Mouse (Mus musculus): ENCODE results near the gene Ttyh2. TPM values are rescaled to one million over a fixed set of nuclear protein-coding genes. Genes with fewer than 3 reads are reported as not detected.
A peak's percentile ranks its signal among the peaks of the same experiment; 100 is the strongest.
"Not testable (repeated sequence)": the region's sequence is repeated elsewhere in the genome, so short reads cannot be mapped to it uniquely, and the experiment has no call there.

The Ttyh2 gene
- polyA plus RNA-seq, 2 experiments from 2014 or later, result 2.4 to 3.3 TPM

DNA sequence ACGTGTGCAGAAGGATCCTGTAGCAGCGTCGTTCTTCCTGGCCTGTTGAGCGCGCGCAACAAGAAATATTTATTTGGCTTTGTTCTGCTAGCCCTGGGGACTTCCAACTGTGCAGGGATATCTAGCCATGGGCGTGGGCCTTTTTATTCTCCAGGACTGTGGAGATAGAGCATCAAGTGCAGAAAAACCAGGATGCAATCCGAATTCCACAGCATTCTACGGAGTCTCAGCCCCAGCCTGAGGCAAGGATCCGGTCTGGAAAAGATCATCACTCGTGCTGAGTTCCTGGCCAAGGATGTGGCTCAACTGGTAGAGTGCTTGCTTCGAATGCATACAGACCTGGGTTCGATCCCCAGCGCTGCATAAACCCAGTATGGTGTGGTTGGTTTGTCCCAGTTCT lies 13.1 kb upstream of the Ttyh2 start:
- no peak for ATAC-seq

DNA sequence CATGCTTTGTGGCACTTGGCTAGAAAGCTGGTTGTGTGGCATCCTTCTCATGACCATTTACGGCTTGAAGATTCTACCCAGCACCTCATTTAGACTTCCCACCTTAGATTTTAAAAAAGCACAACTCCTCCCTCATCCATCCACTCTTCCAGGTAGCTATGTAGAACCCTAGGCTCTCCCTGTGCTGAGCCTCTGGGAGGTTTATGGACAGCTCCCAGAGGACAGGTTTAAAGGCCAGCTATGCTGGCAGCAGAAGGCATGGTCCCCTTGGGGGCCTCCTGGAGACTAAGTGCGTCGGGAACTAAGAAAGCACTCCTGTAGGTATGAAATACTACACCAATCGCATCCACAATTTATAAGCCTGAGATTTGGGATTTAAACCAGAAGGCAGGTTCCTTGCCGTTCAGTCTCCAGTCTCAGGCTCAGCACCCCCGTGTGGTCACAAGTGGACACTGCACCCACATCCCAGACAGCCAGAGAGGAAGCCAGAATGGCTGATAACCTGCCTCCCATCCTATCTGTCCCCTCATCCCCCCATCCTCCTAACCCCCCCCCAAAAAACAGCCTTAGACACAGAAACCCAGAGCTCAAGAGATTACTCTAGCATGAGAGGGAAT lies 12.4 kb upstream of the Ttyh2 start:
- no peak for ATAC-seq

- ATAC-seq, result no peak
Observed at GRCm38 (mm10) chr11:114664164-114664563, 11.1 kb upstream of the Ttyh2 start.

DNA sequence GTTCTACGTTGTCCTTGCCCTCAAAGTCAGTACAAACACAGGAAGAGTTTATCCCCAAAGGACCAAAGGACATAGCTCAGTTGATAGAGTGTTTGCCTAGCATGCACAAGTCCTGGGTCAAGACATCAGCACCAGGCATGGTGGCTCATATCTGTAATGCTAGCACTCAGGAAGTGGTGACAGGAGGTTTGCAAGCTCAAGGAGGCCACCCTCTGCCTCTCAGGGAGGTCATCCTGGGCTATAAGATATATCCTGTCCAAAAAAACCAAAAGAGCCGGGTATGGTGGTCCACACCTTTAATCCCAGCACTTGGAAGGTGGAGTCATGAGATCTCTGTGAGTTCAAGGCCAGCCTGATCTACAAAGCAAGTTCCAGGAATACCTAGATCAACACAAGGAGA lies 9.8 kb upstream of the Ttyh2 start:
- ATAC-seq, result no peak

DNA sequence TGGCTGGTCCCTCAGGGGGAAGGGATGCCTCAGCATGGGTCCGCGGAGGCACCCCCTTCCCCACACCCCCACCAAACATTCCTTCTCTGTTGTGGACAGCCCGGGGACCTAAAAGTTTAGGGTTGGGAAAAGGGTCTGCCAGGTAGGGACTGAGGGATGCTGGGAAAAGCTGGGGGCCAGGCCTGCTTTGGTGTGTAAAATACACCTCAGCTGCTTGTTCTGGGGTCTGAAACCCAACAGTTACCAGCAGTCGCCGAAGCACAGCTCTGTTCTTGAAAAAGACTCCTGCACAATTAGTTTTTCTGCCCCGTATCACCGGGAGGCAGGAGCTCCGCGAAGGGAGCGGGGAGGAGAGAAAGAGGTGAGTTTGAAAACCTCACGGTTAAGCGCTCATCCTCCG lies 8.4 kb upstream of the Ttyh2 start:
- no peak for ATAC-seq

DNA sequence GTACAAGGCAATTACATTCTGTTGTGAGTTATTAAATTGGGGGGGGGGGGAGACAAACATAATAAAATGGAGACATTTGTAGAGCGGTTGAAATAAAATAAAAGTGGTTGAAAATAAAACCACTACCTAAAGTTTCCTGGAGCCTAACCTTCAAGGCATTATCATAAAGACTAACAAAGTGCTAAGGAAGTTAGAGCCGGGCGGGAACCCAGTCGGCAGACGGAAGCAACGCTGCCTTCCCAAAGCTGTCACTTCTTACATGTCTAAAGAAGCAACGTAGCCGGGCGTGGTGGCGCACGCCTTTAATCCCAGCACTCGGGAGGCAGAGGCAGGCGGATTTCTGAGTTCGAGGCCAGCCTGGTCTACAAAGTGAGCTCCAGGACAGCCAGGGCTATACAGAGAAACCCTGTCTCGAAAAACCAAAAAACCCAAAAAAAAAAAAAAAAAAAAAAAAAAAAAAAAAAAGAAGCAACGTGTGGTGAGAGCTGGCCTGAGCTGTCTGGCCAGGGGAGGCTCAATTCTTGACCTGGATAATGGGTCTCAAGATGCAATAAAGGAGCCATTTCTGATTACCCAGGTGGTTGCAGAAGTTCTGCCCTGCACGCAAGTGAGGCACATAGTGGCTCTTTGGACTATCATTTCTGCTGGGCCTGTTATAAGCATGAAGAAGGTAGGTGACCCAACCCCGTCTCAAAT lies 7.8 kb upstream of the Ttyh2 start:
- ATAC-seq, result no peak

DNA sequence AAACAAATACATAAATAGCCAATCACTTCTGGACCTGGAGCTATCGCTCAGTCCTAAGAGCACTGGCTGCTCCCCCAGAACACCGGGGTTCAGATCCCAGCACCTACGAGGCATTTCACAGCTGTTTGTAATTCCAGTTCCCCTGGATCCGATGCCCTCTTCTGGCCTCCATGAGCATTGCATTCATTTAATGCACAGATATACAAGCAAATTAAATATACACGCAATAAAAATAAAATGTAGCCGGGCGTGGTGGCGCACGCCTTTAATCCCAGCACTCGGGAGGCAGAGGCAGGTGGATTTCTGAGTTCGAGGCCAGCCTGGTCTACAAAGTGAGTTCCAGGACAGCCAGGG lies 7.3 kb upstream of the Ttyh2 start:
- not testable (repeated sequence) for ATAC-seq

GRCm38 (mm10) chr11:114668301-114668710 lies 6.9 kb upstream of the Ttyh2 start, which contains the start of gene Rpl38:
Gene Rpl38 (plus strand): TSS chr11:114668524.
- ATAC-seq, result peak; percentile 64

DNA sequence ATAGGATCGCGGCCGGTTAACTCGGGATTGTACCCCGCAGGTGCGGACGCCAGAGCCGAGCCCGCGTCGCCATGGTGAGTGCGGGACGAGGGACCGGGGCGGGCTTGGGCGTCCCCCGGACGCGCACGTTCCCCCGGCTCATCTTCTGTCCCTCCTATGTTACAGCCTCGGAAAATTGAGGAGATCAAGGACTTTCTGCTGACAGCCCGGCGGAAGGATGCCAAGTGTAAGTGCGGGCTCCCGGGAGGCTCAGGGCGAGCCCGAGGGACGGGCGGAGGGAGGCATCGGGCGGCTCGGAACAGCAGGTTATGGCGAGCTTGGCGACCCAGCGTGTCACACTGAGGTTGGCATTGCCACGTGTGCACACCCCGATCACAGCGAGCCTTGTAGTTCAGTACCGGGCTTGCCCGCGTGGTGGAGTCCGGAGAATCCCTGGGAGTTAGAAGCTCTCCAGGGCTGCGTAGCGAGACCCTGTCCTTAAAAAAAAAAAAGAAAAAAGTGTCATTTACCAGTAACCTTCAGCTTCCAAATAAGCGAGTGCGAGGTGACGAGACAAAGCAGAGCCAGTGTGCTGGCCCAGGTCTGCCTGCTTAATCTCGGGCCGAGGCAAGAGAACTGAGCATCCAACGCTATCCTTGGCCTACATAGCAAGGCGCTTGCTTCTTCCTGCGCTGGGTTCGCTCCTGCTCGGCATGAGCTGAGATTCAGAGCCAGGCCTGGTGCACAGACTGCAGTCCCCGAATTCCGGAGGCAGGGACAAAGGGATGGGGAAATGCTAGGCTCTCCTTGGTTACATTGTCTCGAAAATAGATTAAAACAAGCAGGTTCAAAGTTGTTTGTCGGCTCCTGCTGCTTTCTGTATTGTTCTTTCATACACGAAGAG lies 6.2 kb upstream of the Ttyh2 start:
- ATAC-seq, result peak; percentile 62

- peak; percentile 33 for ATAC-seq
Observed at GRCm38 (mm10) chr11:114669651-114670168, 5.5 kb upstream of the Ttyh2 start.

DNA sequence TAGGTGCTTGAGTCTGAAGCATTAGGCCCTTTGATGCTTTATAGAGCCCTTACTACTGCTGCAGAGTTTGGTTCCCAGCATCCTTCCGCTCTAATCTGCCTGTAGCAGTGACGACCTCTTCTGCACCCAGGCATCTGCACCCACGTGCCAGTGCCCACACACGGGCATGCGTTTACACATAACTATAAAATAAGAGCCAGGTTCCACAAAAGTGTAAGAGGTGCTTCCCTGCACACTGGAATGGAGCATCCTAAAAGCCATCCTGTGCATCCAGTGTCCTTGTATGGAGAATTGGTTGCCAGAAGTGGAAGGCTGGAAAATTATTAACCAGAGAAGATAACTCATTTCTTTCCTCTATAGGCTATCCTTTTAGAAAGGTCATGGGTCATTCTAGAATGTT lies 4.1 kb upstream of the Ttyh2 start:
- ATAC-seq, result no peak

- no peak for ATAC-seq
Observed at GRCm38 (mm10) chr11:114672794-114673718, 2.2 kb upstream of the Ttyh2 start.

DNA sequence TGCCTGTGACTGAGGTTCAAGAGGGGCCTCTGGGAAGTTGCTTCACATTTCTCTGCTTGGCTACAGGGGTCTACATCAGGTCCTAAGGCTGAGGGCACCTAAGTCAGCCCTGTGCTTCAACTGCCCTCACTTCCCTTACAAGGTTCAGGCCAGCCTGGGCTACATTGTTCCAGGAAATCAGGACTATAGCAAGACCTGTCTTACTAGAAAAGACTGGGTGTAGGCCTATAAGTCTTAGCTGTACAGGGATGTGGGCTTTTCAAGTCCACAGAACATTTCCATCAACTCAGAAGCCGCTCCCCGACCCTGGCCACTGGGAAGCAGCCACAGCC lies 1.5 kb upstream of the Ttyh2 start:
- ATAC-seq, result no peak

DNA sequence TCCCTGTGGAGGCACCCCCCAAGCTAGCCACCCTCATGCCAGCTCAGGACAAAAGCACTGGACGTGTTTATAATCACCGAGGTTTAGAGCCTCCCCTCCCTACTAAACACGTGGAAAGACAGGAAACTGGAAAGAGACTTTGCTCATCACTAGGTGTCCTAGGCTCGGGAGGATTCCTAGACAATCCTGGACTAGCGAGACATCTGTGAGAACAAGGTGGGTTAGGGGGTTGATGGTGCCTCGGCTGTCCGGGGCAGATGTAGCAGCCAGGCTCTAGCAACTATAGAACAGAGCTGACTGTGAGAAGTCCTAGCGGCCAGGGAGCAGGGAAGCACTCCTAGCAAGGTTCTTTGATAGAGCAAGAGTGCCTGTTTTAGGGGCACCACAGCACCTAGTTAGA lies 1.1 kb upstream of the Ttyh2 start:
- ATAC-seq, result no peak

GRCm38 (mm10) chr11:114674796-114675195 lies 435 bp upstream of the Ttyh2 start:
- ATAC-seq, result not testable (repeated sequence)

DNA sequence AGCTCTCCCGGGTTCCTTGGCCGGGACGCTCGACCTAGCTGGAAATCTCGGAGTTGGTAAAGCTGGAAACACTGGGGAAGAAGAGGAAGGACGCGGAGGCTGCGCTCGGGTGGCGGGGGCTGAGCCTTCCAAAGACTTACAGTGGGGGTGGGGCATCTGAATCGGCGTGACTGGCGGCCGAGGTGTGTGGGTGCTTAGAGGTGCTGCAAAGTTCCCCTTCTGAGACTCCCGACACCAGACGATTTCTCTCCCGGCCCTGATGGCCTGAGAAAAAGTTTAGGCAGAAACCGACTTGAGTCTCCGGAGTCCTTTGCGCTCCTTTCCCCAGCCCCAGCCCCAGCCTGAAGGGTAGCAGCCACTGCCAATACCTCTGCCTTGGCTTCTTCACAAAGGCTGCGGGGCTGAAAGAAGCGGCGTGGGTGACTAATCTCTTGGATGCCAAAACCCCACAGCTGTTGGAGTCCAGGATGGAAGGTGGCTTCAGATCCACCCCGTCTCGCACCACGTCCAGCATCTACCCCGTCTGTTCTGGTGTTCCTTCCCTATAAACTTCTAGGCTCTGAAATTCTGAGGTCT lies 683 bp downstream of the Ttyh2 start:
- ATAC-seq, result peak; percentile 33

DNA sequence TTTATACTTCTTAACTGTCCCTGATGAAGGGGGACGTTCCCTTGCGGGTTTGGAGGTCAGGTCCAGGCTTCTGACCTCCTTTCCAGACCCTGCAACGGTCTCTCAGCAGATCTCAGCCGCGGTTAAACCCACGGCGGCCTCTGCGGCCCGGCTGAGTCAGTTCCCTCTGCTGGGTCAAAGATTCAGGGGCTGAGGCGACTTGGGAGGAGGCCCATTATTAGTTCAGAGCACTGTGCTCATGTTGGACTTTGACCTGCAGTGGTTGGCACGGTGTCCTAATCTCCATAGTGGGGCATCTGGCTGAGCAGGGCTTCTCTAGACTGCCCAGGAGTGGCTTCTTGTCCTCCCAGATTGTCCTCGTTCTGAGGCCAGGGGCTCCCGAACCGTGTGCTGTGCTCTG lies 1.2 kb downstream of the Ttyh2 start:
- no peak for ATAC-seq

- ATAC-seq, result no peak
Observed at GRCm38 (mm10) chr11:114676896-114677530, 1.8 kb downstream of the Ttyh2 start.

GRCm38 (mm10) chr11:114679582-114679981 lies 4.4 kb downstream of the Ttyh2 start:
- ATAC-seq, result no peak

DNA sequence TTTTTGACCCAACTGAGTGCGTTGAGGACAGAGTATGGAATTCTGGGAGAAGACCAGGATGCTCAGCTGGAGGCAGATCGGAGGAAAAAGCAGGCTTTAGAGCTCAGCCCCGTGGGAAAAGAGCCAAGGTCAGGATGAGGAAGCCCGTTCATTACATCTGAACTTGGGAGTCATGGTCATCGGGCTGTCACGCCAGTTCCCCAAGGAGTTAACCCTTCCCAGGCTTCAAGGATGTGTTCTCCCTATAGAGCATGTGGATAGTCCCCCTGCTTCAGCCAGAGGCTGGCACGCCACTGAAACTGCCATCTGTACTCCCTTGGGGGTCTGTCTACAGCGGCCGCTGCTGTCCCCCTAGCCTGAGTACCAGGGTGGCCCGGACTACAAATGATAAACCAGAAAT lies 5.1 kb downstream of the Ttyh2 start:
- no peak for ATAC-seq

DNA sequence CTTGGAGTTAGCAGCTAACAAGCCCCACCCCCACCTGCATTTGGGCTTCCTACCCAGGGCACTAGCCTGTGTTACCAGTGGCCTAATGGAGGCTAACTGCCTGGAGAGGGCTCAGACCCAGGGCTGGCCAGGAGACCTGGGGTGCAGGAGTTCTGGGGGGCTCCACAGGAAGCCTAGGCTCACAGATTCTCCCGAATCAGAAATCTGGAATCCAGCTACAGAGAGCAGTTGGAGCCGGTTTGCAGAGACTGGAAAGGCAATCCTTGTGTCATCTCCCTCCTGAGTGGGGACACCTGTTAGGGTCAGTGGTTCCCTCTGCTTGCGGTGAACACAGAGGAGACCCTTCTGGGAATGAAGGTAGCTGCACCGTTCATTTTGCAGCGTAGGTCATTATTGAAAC lies 5.8 kb downstream of the Ttyh2 start:
- no peak for ATAC-seq

All from activated CD4-positive, CD25-positive, alpha-beta regulatory T cell, adult 4 months (primary cell).